Mouse (Mus musculus): ENCODE measurements around the gene Fat3. TPM values are rescaled to one million over a fixed set of nuclear protein-coding genes. Genes with fewer than 3 reads are reported as not detected.

The Fat3 gene
- polyA plus RNA-seq, 1 experiment from 2014 or later = 0.20 TPM

GRCm38 (mm10) chr9:15941818-15942217, 559.3 kb downstream of the Fat3 start:
- Histone ChIP-seq H3K4me3 (ENCODE audit: low read depth, low read length) (no peak overlapping the region), H3K36me3 (ENCODE audit: control insufficient read depth, insufficient read depth) (no peaks in the 10 kb centered on the region), H3K27ac (ENCODE audit: low read depth, low read length) (no peak overlapping the region), H3K4me2 (replicated peaks; ENCODE audit: low read depth) (no peak overlapping the region), H3K4me1 (replicated peaks; ENCODE audit: control insufficient read depth, insufficient read depth, low read length) (no peaks in the 10 kb centered on the region), H3K9me3 (ENCODE audit: control insufficient read depth) (no peaks in the 10 kb centered on the region), H3K9ac (ENCODE audit: low read depth, low read length) (no peak overlapping the region), H3K27me3 (replicated peaks; ENCODE audit: control insufficient read depth, insufficient read depth, low read length) (no peaks in the 10 kb centered on the region)
- WGBS = 88% methylated on average over 2 of the region's 2 CpGs
- TF ChIP-seq CTCF (IDR thresholded peaks at IDR 0.05; ENCODE audit: low read depth) = no peak
- no peak for ATAC-seq

GRCm38 (mm10) chr9:15940933-15941673, 560.0 kb downstream of the Fat3 start:
- TF ChIP-seq CTCF (IDR thresholded peaks at IDR 0.05; ENCODE audit: low read depth) = no peak
- no peak for ATAC-seq
- no peaks in the 10 kb centered on the region for H3K27me3 ChIP-seq (replicated peaks; ENCODE audit: control insufficient read depth, insufficient read depth, low read length)
- no peaks in the 10 kb centered on the region for H3K9me3 ChIP-seq (ENCODE audit: control insufficient read depth)
- no peaks in the 10 kb centered on the region for H3K36me3 ChIP-seq (ENCODE audit: control insufficient read depth, insufficient read depth)
- 80% methylated on average over 7 of the region's 7 CpGs for WGBS
- H3K27ac ChIP-seq (ENCODE audit: low read depth, low read length) = no peak overlapping the region
- H3K4me3 ChIP-seq (ENCODE audit: low read depth, low read length) = no peak overlapping the region
- no peaks in the 10 kb centered on the region for H3K4me1 ChIP-seq (replicated peaks; ENCODE audit: control insufficient read depth, insufficient read depth, low read length)
- no peak overlapping the region for H3K9ac ChIP-seq (ENCODE audit: low read depth, low read length)
- H3K4me2 ChIP-seq (replicated peaks; ENCODE audit: low read depth) = no peak overlapping the region

- no peak overlapping the region for H3K9ac ChIP-seq (ENCODE audit: low read depth, low read length)
- H3K9me3 ChIP-seq (ENCODE audit: control insufficient read depth) = no peaks in the 10 kb centered on the region
- no peaks in the 10 kb centered on the region for H3K4me1 ChIP-seq (replicated peaks; ENCODE audit: control insufficient read depth, insufficient read depth, low read length)
- no peak overlapping the region for H3K4me2 ChIP-seq (replicated peaks; ENCODE audit: low read depth)
- H3K27me3 ChIP-seq (replicated peaks; ENCODE audit: control insufficient read depth, insufficient read depth, low read length) = no peaks in the 10 kb centered on the region
- H3K36me3 ChIP-seq (ENCODE audit: control insufficient read depth, insufficient read depth) = no peaks in the 10 kb centered on the region
- H3K4me3 ChIP-seq (ENCODE audit: low read depth, low read length) = no peak overlapping the region
- no peak for ATAC-seq
- TF ChIP-seq CTCF (IDR thresholded peaks at IDR 0.05; ENCODE audit: low read depth) = peak; percentile 63
- H3K27ac ChIP-seq (ENCODE audit: low read depth, low read length) = no peak overlapping the region
- WGBS = 68% methylated on average over 2 of the region's 2 CpGs
These were observed 561.5 kb downstream of the Fat3 start for GRCm38 (mm10) chr9:15939594-15939993.

GRCm38 (mm10) chr9:15937837-15938514, 563.1 kb downstream of the Fat3 start:
- Histone ChIP-seq H3K9me3 (ENCODE audit: control insufficient read depth) (no peaks in the 10 kb centered on the region), H3K9ac (ENCODE audit: low read depth, low read length) (no peak overlapping the region), H3K4me2 (replicated peaks; ENCODE audit: low read depth) (no peak overlapping the region), H3K27ac (ENCODE audit: low read depth, low read length) (no peak overlapping the region), H3K4me3 (ENCODE audit: low read depth, low read length) (no peak overlapping the region), H3K27me3 (replicated peaks; ENCODE audit: control insufficient read depth, insufficient read depth, low read length) (no peaks in the 10 kb centered on the region), H3K4me1 (replicated peaks; ENCODE audit: control insufficient read depth, insufficient read depth, low read length) (no peaks in the 10 kb centered on the region), H3K36me3 (ENCODE audit: control insufficient read depth, insufficient read depth) (no peaks in the 10 kb centered on the region)
- peak; percentile 53 for TF ChIP-seq CTCF (IDR thresholded peaks at IDR 0.05; ENCODE audit: low read depth)
- 76% methylated on average over 28 of the region's 28 CpGs for WGBS
- no peak for ATAC-seq

GRCm38 (mm10) chr9:15930928-15931443, 570.1 kb downstream of the Fat3 start:
- Histone ChIP-seq H3K4me3 (ENCODE audit: low read depth, low read length) (no peak overlapping the region), H3K27ac (ENCODE audit: low read depth, low read length) (no peak overlapping the region), H3K9me3 (ENCODE audit: control insufficient read depth) (no peaks in the 10 kb centered on the region), H3K4me2 (replicated peaks; ENCODE audit: low read depth) (no peak overlapping the region), H3K27me3 (replicated peaks; ENCODE audit: control insufficient read depth, insufficient read depth, low read length) (no peaks in the 10 kb centered on the region), H3K36me3 (ENCODE audit: control insufficient read depth, insufficient read depth) (no peaks in the 10 kb centered on the region), H3K4me1 (replicated peaks; ENCODE audit: control insufficient read depth, insufficient read depth, low read length) (no peaks in the 10 kb centered on the region), H3K9ac (ENCODE audit: low read depth, low read length) (no peak overlapping the region)
- 83% methylated on average over 5 of the region's 5 CpGs for WGBS
- TF ChIP-seq CTCF (IDR thresholded peaks at IDR 0.05; ENCODE audit: low read depth) = no peak
- no peak for ATAC-seq

GRCm38 (mm10) chr9:15928331-15928730, 572.8 kb downstream of the Fat3 start:
- no peaks in the 10 kb centered on the region for H3K4me1 ChIP-seq (replicated peaks; ENCODE audit: control insufficient read depth, insufficient read depth, low read length)
- H3K9me3 ChIP-seq (ENCODE audit: control insufficient read depth) = no peaks in the 10 kb centered on the region
- no peak overlapping the region for H3K9ac ChIP-seq (ENCODE audit: low read depth, low read length)
- no peak for TF ChIP-seq CTCF (IDR thresholded peaks at IDR 0.05; ENCODE audit: low read depth)
- no peak overlapping the region for H3K4me2 ChIP-seq (replicated peaks; ENCODE audit: low read depth)
- H3K27ac ChIP-seq (ENCODE audit: low read depth, low read length) = no peak overlapping the region
- ATAC-seq = no peak
- WGBS = 59% methylated on average over 2 of the region's 2 CpGs
- no peaks in the 10 kb centered on the region for H3K27me3 ChIP-seq (replicated peaks; ENCODE audit: control insufficient read depth, insufficient read depth, low read length)
- no peaks in the 10 kb centered on the region for H3K36me3 ChIP-seq (ENCODE audit: control insufficient read depth, insufficient read depth)
- H3K4me3 ChIP-seq (ENCODE audit: low read depth, low read length) = no peak overlapping the region
